Mouse (Mus musculus) E14TG2a.4 (cell line): ENCODE measurements around the gene Hoxd8.

Experiments
- CTCF ChIP-seq: conservative IDR thresholded peaks from 2 replicates; pipeline ENCODE4 v1.5.1; 2014; ENCODE audit warnings: low read length
- NANOG ChIP-seq: IDR thresholded peaks from 2 replicates; pipeline ENCODE4 v1.6.1; 2014; ENCODE audit warnings: borderline replicate concordance, low read length, mixed read lengths

DNA sequence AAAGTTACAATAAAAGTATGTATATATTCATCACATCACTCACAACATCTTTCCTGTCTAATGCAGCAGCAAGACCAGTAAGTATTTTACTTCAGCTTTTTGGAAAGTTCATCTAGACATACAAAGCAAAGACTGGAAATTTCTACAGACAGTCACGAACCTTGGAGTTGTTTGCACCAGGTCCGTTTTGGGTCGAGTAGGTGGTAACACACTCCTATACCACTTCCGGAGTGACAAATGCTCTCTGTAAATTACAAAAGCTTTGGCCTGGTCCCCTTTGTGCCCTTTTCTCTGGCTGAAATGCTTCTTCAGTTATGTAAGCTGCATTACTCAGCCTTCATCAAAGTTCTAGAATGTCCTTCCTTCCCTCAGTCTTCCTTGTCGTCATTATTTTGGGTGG, 49.3 kb downstream of the Hoxd8 start:
- TF ChIP-seq CTCF (no peak), NANOG (no peak)
